Mouse (Mus musculus) liver, embryonic 11.5 days (tissue): ENCODE results near the gene Elobl. TPM values are rescaled to one million over a fixed set of nuclear protein-coding genes. Genes with fewer than 3 reads are reported as not detected.

Experiments used
- ATAC-seq: fragments of 200-750 bp; cut with Nextera tagmentation; replicated peaks from 2 replicates; pipeline ENCODE4 v1.8.0; 2017; ENCODE audit warnings: moderate number of reproducible peaks, mild to moderate bottlenecking, moderate TSS enrichment, moderate library complexity; ENCODE audit not compliant: low FRiP score
- DNase-seq: peaks from one replicate; pipeline ENCODE4 v3.0.0-alpha.2; 2017; ENCODE audit warnings: low spot score
- H3K27ac ChIP-seq: fragments of 300-500 bp; sonication (generic); 2 replicates; pipeline ENCODE4 v1.5.1; 2014; ENCODE audit warnings: mild to moderate bottlenecking, low read depth, low read length, control low read depth
- H3K27me3 ChIP-seq: fragments of 300-500 bp; sonication (generic); replicated peaks from 2 replicates; pipeline ENCODE4 v1.6.1; 2014; ENCODE audit warnings: low read length, mixed read lengths; ENCODE audit not compliant: control insufficient read depth, insufficient read depth
- H3K36me3 ChIP-seq: fragments of 300-500 bp; sonication (generic); 2 replicates; pipeline ENCODE4 v1.6.1; 2014; ENCODE audit warnings: mild to moderate bottlenecking, low read length, moderate library complexity, mixed read lengths; ENCODE audit not compliant: control insufficient read depth, insufficient read depth
- H3K4me1 ChIP-seq: fragments of 300-500 bp; sonication (generic); replicated peaks from 2 replicates; pipeline ENCODE4 v1.6.1; 2014; ENCODE audit warnings: low read length, mixed read lengths; ENCODE audit not compliant: control insufficient read depth, insufficient read depth
- H3K4me2 ChIP-seq: fragments of 300-500 bp; sonication (generic); 2 replicates; pipeline ENCODE4 v1.6.1; 2014; ENCODE audit warnings: mild to moderate bottlenecking, control low read depth, moderate library complexity
- H3K4me3 ChIP-seq: fragments of 300-500 bp; sonication (generic); 2 replicates; pipeline ENCODE4 v1.5.1; 2014; ENCODE audit warnings: low read depth, low read length, control low read depth
- H3K9ac ChIP-seq: fragments of 300-500 bp; sonication (generic); 2 replicates; pipeline ENCODE4 v1.6.1; 2014; ENCODE audit warnings: low read depth, low read length, control low read depth
- H3K9me3 ChIP-seq: fragments of 300-500 bp; sonication (generic); 2 replicates; pipeline ENCODE4 v1.6.1; 2016; ENCODE audit warnings: low read length, inconsistent platforms, mixed read lengths; ENCODE audit not compliant: control insufficient read depth
- WGBS: fragments of 180-500 bp; shearing (Covaris S2); extraction: QIAGEN DNeasy Blood & Tissue Kit; methylation state at CpG from one replicate; pipeline ENCODE4 v1.1.7; 2014; 5-methylcytosine and 5-hydroxymethylcytosine counted together
- polyA plus RNA-seq: library from polyadenylated mRNA; unstranded; fragments of >200 nt; fragmentation: Nextera tagmentation; extraction: Ambion mirVana; gene quantifications from 2 replicates; pipeline ENCODE4 v1.2.1, GENCODE M21; 2014

Elobl gene
- polyA plus RNA-seq, 1 experiment from 2014 or later: not detected

- no peaks in the 10 kb centered on the region for H3K9me3 ChIP-seq
- no peaks in the 10 kb centered on the region for H3K4me1 ChIP-seq
- H3K36me3 ChIP-seq: no peaks in the 10 kb centered on the region
These were observed 28.0 kb downstream of the Elobl start for GRCm38 (mm10) chr11:88938770-88939169.

GRCm38 (mm10) chr11:88937886-88938285 lies 28.8 kb downstream of the Elobl start:
- Histone ChIP-seq H3K9ac (no peak overlapping the region), H3K4me1 (no peaks in the 10 kb centered on the region), H3K4me3 (no peak overlapping the region), H3K27ac (no peak overlapping the region), H3K27me3 (no peaks in the 10 kb centered on the region), H3K36me3 (no peaks in the 10 kb centered on the region), H3K4me2 (no peak overlapping the region), H3K9me3 (no peaks in the 10 kb centered on the region)
- ATAC-seq (no peak), DNase-seq (no peak)
- WGBS: 89% methylated on average over 2 of the region's 2 CpGs

More at GRCm38 (mm10) chr11:88938770-88939169, 28.0 kb downstream of the Elobl start:
- 94% methylated on average over 2 of the region's 2 CpGs for WGBS
- no peak overlapping the region for H3K4me2 ChIP-seq
- H3K27ac ChIP-seq: no peak overlapping the region
- H3K9ac ChIP-seq: no peak overlapping the region
- H3K4me3 ChIP-seq: no peak overlapping the region
- no peaks in the 10 kb centered on the region for H3K27me3 ChIP-seq
- DNase-seq: no peak
- no peak for ATAC-seq

DNA sequence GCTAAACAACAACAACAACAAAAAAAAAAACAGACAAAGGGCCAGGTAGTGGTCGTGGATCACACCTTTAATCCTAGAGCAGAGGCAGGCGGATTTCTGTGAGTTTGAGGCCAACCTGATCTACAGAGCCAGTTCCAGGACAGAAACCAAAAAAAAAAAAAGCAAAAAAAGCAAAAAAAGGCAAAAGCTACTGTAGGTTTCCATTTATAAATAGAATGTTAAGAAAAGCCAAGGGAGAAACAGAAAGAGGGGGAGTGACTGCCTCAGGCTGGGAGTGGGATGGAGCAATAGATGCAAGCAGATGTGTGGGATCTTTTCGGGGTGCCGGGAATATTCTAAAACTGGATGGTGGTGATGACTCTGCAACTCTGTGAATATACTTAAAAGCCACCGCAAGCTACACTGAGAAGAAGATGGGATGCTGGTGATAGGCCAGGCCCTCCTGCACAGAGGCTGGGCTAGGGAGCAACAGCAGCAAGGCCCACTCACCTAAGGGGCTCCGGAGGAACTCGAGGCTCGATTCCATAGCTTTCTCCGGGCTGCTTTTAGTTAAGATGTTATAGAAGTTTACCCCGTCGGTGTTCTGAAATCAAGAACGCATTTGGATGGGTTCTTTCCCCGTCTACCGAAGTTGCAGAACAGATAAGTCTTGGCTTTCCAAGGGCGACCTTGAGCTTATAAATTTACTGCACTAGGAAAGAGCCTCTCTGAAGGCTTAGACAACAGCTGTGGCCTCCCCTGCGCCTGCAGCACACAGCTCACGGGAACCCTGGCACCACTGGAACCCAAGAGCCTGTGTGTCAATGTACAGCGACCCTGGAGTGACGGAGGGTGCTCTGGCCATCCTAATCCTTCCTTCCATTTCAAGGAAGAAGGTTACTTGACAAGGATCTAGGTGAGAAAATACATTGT lies 32.4 kb downstream of the Elobl start:
- Histone ChIP-seq H3K9ac (no peak overlapping the region), H3K27me3 (no peaks in the 10 kb centered on the region), H3K27ac (no peak overlapping the region), H3K9me3 (no peaks in the 10 kb centered on the region), H3K36me3 (no peaks in the 10 kb centered on the region), H3K4me3 (no peak overlapping the region), H3K4me1 (no peaks in the 10 kb centered on the region), H3K4me2 (no peak overlapping the region)
- DNase-seq: no peak
- WGBS: 85% methylated on average over 19 of the region's 19 CpGs
- ATAC-seq: no peak

- no peaks in the 10 kb centered on the region for H3K4me1 ChIP-seq
- WGBS: 91% methylated on average over 9 of the region's 9 CpGs
- no peak overlapping the region for H3K4me2 ChIP-seq
- no peak for ATAC-seq
- H3K9me3 ChIP-seq: no peaks in the 10 kb centered on the region
- no peak for DNase-seq
- H3K36me3 ChIP-seq: no peaks in the 10 kb centered on the region; the same call in 1 of the 2 replicates
- no peak overlapping the region for H3K4me3 ChIP-seq
- no peak overlapping the region for H3K9ac ChIP-seq
- H3K27me3 ChIP-seq: no peaks in the 10 kb centered on the region
- no peak overlapping the region for H3K27ac ChIP-seq
These were observed 33.7 kb downstream of the Elobl start for GRCm38 (mm10) chr11:88933030-88933429.

DNA sequence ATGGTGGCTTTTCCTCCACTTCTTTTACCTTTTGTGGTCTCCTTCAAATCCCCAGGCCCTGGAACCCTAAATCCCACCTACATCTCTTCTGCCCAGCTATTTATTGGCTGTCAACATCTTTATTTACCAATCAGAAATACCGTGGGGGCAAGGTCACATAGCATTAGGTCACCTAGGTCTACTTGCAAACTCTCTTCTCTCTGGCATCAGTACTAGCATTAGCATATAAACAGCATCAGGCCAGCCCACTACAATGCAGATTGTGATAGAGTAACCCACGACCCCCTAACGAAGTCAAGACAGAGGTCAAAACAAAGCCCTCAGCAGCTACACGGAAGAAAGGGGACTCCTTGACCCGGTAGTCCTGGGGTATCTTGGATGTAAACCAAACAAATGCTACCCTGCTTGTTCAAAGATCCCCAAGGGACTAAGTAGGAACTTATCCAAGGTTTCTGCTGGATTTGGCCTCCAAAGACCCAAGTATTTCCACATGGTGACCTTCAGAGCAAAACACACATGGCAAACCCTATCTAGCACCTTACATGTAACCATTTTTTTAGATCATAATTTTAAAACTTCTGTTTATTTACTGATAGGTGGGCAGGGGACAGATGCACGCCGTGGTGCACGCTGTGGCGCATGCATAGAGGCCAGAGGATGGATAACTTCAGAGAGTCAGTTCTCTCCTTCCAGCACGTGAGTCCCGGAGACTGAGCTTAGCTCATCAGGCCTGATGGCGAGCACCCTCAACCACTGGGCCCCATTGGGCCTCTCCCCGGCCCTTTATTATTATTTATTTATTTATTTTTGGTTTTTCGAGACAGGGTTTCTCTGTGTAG lies 34.8 kb downstream of the Elobl start:
- Histone ChIP-seq H3K4me2 (no peak overlapping the region), H3K27me3 (no peaks in the 10 kb centered on the region), H3K9me3 (no peaks in the 10 kb centered on the region), H3K9ac (no peak overlapping the region), H3K36me3 (no peaks in the 10 kb centered on the region; the same call in 1 of the 2 replicates), H3K4me3 (no peak overlapping the region), H3K4me1 (no peaks in the 10 kb centered on the region), H3K27ac (no peak overlapping the region)
- DNase-seq: no peak
- no peak for ATAC-seq
- WGBS: 87% methylated on average over 14 of the region's 14 CpGs

DNA sequence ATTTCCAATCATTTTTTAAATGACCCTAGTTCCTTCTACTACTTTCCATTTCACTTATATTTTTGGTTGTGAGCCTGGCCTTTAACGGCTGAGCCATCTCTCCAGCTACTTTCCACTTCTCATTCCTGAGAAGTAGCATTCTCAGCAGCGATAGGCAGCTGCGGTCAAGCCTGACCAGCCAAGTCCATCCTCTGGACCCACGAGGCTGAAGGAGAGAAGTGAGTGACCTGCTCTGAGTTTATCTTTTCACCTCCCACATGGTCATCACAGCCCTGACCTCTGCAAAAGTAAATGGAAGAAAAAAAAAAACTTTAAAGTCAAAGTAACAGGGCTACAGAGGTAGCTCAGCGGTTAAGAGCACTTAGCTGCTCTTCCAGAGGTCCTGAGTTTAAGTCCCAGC lies 40.2 kb downstream of the Elobl start:
- Histone ChIP-seq H3K36me3 (no peaks in the 10 kb centered on the region; the same call in 1 of the 2 replicates), H3K9me3 (no peaks in the 10 kb centered on the region), H3K27me3 (no peaks in the 10 kb centered on the region), H3K27ac (no peak overlapping the region), H3K9ac (no peak overlapping the region), H3K4me2 (no peak overlapping the region), H3K4me3 (no peak overlapping the region), H3K4me1 (no peaks in the 10 kb centered on the region)
- 81% methylated on average over 5 of the region's 5 CpGs for WGBS
- ATAC-seq: no peak
- no peak for DNase-seq

Other genes with a start within 250 kb of the Elobl start
- gene Msi2, start 248.4 kb downstream of the Elobl start, polyA plus RNA-seq: 7.1 and 8.2 TPM in 2 replicates
- gene Akap1, start 102.3 kb downstream of the Elobl start, polyA plus RNA-seq: 17.3 and 18.9 TPM in 2 replicates
- 57.4 and 59.4 TPM in 2 replicates for gene Scpep1, start 11.5 kb downstream of the Elobl start, polyA plus RNA-seq
- 9.3 and 9.5 TPM in 2 replicates for gene Coil, start 3.3 kb upstream of the Elobl start, polyA plus RNA-seq
- gene Trim25, start 32.4 kb upstream of the Elobl start, polyA plus RNA-seq: 20.6 and 21.1 TPM in 2 replicates
- gene Dgke, start 99.9 kb upstream of the Elobl start, polyA plus RNA-seq: 1.8 and 1.9 TPM in 2 replicates
- not detected in 2 replicates for gene Gm525, start 106.9 kb upstream of the Elobl start, polyA plus RNA-seq